Mouse (Mus musculus): ENCODE results near the gene Umod.

Umod gene

DNA sequence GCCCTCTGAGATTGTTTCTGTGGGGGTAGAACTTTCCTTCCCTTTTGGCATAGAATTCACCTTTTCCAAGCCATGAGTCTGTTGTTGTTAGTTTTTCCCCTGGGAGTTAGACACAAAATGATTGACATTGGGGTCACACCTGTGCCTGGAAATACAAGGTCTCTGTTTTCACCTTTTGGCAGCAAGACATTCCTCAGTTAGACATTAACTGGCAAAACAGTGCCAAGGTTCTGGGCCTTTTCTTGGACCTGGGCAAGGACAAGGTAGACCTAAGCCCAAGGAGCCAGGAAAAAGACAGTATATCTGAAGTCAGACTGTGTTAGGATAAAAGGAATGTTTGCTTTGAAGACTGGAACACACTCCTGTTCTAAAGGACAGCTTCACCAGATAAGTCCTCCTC is at the start of gene Umod:
Gene Umod (minus strand): TSS at position 27 of the 400 bp plus-strand sequence.
- no peak for ATAC-seq (ENCODE audit: insufficient number of reproducible peaks, low FRiP score, low TSS enrichment)

DNA sequence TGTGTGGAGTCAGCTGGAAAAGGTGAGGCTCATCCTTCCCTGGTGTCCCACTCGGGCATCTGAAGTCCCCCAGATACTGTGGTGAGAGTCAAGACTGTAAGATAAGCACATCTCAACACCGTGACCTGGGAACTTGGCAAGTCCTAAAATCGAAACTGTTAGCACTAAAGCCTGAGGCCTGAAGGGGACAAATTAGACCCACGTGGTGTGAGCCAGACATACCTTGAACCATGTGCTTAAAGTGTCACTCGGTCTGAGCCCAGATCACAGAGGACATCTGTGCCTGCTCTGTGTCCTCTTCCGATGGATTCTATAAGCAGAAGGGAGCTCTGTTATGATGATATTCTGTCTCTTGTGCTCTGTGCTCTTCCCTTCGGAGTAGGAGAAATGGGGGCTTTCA is 49.5 kb upstream of the Umod start:
- ATAC-seq (ENCODE audit: insufficient number of reproducible peaks, low FRiP score, low TSS enrichment) = no peak

DNA sequence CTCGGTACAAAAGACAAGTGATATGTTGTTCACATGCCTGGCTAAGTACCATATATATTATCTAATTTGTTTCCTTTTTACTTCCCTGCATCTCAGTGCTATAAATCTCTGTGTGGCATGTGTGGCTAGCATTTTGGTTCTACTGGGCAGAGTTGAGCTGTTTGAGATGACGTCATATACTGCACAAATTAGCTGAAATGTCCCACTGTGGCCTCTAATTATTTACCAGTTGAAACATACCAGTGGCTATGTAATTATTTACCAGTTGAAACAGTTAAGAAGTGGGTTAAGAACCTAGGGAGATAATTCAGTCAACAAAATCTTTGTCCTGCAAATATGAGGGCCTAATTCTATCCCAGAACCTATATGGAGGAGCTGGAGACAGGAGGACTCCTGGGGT is 48.5 kb upstream of the Umod start:
- no peak for ATAC-seq (ENCODE audit: insufficient number of reproducible peaks, low FRiP score, low TSS enrichment)

DNA sequence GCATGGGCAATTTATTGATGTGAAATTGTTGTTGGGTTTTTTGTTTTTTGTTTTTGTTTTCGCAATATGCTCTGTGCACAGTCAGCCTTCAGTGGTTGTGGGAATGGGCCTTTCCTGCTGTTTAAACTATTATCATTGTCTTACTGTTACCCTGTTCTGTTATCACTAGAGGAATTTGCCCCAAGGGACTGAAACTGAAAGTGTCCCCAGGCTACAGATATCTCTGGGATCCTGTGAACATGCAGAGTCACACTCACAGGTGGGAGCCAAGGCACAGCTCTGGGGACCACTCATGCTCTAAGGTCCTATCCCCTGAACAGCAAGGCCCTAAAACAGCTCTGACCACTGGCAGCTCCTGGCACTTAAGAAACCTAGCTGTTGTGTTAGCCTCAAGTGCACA is 48.1 kb upstream of the Umod start:
- no peak for ATAC-seq (ENCODE audit: insufficient number of reproducible peaks, low FRiP score, low TSS enrichment)

DNA sequence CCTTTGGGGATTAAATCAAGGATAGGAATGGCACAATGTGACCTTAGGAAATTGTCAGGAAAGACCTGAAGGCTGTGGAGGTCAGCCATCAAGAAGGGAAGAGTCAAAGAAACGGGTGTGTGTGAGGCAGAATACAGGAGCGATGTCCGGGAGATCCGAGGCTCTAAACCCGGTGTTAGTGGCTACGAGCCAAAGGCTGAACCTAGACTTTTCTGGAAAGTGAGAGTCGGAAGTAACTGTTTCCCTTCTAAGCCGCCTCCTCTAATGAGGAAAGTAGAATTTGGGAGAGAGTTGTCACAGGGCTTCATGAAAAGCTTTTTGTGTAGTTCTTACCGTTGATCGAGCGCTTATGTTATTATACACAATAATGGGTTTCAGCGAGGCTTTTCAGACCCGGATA is 47.4 kb upstream of the Umod start:
- no peak for ATAC-seq (ENCODE audit: insufficient number of reproducible peaks, low FRiP score, low TSS enrichment)

DNA sequence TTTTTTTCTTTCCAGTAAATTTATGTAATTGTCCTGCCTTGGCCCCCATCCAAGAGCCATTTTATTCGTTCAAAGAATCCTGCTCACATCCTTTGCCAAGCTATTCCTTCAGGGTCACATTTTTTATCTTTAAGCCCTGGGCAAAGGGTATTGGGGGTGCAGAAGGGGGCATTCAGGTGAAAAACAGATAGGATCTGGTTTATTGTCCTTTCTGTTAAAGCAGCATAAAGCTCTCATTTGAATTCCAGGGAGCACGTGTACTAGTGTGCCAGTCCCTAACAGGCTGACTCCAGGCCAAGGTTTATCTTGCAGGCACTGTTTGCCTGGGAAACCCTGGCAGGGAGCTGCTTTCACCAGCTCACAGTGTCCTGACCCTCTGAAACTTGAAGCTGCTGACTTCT is 46.8 kb upstream of the Umod start:
- ATAC-seq (ENCODE audit: insufficient number of reproducible peaks, low FRiP score, low TSS enrichment) = no peak

DNA sequence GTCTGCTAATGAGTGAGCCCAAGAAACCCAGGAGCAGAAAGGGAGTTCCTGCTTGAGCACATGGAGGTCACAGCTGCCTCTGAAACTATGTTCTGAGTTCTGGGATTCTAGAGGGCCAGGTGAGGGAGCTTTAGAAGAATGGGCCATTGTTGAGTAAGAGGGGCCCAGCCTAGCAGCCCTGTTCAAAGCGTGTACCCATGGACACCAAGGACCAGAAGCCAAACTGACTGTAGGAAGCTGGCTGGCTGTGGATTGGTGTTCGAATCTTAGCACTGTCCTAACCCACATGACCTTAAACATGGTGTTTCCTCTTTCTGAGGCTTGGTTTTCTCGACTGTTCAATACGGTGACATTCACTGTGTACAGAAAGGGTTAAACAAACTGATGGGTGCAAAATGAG is 44.3 kb upstream of the Umod start, which contains the start of gene Pdilt:
Gene Pdilt (minus strand): TSS at position 101 of the 400 bp plus-strand sequence.
- no peak for ATAC-seq (ENCODE audit: insufficient number of reproducible peaks, low FRiP score, low TSS enrichment)

DNA sequence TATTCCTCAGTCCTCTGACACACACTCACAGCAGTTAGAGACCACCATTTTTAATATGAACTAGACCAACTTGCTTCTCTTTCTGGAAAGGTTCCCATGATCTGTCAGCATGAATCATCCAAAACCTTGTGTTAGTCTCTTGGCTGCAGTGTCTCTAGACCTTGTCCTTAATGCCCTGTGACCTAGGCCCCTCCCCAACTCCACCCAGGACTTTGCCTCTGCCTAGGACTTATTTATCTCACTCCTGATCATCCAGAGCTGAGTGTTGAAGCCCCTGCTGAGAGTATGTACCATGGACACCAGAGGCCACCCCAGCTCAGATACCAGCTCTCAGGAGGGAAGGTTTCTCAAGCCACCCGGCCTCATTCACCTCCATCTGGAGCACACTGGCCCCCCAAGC is 43.3 kb upstream of the Umod start:
- no peak for ATAC-seq (ENCODE audit: insufficient number of reproducible peaks, low FRiP score, low TSS enrichment)

DNA sequence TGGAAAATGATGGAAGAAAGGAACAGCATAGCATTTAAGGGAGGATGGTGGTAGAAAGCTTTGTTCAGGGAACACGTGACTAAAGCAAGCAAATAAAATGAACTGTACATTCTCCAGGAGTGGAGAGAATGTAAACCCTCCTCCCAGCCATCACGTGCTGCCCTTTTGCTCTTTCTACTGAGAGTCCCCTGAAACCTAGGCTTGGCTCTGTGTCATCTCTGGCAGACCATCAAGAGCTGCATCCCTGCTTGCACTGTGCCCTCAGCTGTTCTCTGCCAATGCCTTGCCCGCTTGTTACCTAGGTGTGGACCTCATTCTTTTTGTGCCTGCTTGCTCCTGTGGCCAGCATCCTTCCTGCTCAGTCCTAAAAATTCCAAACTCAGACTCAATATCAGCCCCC is 42.7 kb upstream of the Umod start:
- no peak for ATAC-seq (ENCODE audit: insufficient number of reproducible peaks, low FRiP score, low TSS enrichment)

DNA sequence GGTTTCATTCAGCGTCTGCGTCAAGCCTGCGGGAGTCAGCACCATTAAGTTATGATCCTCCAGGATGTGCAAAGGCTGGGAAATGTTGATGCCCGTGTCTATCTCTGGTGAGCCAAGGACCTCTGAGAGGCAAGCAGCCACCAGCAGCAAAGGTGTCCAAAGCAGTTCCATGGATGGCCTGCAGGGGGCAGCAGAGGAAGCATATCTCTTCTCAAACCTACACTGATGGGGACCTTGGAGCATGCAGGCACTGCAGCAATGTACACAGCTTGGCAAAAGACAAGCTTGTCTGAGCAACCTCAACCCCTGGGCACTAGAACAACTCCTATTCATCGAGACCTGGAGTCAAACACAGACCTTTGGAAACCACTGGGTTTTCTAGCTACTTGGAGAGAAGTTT is 40.6 kb upstream of the Umod start:
- ATAC-seq (ENCODE audit: insufficient number of reproducible peaks, low FRiP score, low TSS enrichment) = peak; percentile 51; the same call in 1 of the 2 replicates

DNA sequence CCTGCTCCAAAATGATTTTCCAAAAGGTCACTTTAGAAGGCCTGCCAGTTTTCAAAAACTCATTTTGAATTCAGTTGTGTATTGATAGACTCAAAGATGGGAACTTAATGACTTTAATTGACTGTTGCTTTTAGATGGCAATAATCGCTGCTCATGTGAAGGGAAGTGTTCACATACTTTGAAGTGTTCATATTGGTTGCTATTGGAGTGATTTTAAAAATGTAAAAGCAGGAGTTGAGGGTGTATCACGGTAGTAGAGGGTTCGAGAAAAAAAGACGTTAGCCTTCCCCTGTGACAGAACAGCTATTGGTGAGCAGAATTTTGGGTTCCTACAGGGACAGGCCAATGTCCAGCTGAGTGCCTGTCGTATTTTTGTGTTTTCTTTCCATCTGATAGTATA is 40.1 kb upstream of the Umod start, which contains the start of gene Acsm5:
Gene Acsm5 (plus strand): TSS at position 301 of the 400 bp plus-strand sequence.
- ATAC-seq (ENCODE audit: insufficient number of reproducible peaks, low FRiP score, low TSS enrichment) = no peak

DNA sequence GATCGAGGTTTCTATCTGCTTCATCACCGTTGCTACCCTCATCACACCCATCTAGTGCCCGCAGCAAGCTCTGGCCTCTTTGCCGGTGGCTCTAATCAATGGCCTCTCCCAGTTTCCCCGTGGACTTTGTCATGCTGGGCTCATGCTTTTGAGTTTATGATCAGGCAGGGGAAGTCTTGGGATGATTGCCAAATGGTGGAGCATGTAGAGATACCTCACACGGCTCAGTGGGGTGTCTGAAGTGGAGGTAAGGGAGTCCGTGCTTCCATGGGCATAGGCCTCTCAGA is 37.1 kb upstream of the Umod start:
- no peak for ATAC-seq (ENCODE audit: insufficient number of reproducible peaks, low FRiP score, low TSS enrichment)

DNA sequence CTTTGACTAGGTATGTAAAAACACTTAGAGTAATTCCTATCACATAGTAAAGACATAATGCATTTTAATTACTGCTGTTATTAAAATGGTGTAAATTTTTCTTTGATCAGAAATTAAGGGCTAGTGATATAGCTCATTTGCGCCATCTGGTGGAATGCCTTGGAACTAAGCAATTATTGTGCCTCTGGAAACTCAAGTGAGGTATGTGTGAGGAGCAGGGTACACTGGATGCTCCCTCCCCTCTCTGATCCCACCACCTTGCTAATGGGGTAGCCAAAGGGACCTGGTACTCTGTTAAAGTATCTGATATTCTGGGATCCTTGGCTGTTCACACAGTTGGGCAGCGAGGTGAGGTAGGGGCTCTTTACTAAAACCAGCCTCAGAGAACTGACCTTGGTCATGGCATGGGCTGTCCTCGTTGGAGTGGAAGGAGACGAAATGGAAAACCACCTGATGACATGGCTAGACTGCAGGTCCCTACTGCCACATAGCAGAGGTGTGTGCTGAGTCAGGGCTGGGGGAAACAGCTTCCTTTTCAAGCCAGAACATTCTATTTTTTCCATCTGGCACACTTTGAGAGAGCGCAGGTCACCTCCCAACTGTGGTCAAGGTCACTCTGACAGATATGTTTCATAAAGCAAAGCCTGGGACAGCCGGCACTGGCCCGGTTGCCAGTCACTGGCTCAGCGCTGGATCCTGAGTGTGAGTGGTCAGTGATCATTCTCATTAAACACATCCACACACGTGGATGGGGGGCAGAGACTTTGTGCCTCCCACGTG is 36.6 kb upstream of the Umod start:
- ATAC-seq (ENCODE audit: insufficient number of reproducible peaks, low FRiP score, low TSS enrichment) = no peak

DNA sequence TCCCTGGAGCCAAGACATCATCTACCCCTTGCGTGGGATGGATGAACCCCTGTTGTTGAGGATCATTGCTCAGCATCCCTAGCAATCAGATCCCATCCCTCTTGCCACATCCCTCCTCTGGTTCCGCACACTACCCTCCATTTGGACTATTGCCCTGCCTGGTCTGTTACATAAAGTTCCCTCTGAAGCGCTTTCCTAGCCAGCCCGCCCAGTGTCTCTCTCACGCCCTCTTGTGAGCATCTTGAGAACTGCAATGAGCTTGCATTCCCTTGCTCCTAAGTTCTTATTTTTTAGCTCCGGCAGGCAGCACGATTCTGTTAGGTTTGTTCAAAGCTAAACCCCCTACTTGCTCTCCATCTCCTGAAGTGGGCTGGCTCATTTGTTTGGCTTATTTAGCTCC is 34.0 kb upstream of the Umod start:
- 0 out of 2 replicates have a peak, but pooled peaks have one; percentile 40 for ATAC-seq (ENCODE audit: insufficient number of reproducible peaks, low FRiP score, low TSS enrichment)

DNA sequence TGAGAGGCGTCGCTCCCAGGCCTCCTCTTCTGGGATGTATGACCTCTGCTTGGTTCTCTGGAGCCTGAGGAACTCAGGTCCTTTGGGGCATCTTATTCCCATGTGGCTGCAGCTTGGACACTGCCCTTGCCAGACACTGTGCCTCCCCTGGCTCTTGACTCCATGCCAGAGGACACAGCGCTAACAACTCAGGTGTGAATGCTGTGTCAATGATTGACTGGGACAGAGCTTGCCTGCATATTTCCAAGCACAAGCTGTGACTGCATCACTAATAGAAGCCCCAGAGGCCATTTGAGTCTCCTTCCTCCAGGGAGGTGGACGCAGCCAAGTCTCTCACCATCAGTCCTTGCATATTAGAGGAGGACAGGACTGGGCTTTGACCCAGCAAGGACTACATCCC is 32.1 kb upstream of the Umod start:
- no peak for ATAC-seq (ENCODE audit: insufficient number of reproducible peaks, low FRiP score, low TSS enrichment)

DNA sequence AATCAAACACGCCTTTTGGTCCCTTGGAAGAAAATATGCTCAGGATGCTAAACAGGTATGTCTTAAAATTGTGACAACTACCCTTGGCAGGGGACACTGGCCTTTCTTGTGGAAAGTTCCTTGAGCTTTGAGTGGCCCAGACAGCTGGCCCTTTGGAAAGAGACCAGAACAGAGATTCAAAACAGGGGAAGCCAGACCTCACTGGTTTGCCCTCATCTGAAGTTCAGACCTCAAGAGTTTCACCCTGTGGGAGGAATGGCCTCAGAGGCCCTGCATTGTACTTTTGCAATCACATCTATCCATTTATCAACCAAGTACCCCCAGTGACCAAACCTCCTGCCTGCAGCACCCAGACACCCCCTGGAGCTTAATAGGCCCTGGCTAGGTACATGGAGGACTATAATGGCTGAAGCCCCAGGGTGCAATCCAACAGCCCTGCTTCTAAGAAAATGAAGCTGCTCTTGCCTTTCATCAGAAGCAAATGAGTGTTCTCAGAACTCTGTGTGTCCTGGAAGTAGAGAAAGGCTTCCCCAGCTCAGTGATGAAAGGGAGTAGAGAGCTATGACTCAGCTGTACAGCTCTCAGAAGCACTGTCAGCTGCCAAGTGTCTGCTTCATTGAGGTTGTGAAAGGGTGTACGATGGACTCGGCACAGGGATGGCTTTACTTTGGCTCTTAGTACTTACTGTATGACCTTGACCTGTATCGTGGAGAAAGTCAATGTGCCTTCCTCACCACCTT is 11.1 kb upstream of the Umod start:
- ATAC-seq (ENCODE audit: insufficient number of reproducible peaks, low FRiP score, low TSS enrichment) = no peak

DNA sequence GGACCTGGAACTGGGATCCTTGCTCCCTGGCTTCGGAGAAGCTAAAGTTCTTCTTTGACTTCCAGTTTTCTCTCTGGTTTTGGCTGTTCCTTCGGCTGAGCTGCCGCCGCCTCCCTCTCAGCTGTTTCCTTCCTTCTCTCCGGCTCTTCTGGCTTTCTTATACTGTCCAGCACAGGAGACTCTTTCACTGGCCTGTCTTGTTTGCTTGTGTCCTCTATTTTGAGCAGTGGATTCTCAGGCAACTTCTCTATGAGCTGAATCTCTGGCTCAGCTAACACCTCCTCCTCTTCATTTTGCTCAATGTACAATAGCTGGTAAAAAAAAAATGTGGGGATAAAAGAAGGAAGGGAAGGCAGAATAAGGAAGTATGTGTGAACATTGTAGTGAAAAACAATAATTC is 7.6 kb upstream of the Umod start:
- no peak for ATAC-seq (ENCODE audit: insufficient number of reproducible peaks, low FRiP score, low TSS enrichment)

DNA sequence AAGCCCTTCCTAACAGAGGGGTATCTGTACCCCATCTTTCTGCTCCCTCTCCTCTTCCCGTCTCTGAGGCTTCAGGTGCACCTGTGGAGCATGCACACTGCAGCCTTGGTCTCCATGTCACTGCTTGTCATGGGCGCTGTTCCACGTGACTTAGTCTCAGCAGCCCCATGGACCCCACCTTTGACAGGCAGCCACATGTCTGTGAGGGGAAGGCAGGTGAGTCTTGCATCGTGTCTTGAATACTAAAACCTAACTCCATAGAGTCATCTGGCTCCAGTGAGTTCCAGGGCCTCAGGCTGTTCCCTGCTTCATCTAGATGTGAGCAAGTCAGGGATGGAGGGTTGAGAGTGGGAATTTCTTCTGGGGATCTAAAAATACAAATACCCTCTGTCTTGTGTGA is 5.1 kb upstream of the Umod start:
- no peak for ATAC-seq (ENCODE audit: insufficient number of reproducible peaks, low FRiP score, low TSS enrichment)

DNA sequence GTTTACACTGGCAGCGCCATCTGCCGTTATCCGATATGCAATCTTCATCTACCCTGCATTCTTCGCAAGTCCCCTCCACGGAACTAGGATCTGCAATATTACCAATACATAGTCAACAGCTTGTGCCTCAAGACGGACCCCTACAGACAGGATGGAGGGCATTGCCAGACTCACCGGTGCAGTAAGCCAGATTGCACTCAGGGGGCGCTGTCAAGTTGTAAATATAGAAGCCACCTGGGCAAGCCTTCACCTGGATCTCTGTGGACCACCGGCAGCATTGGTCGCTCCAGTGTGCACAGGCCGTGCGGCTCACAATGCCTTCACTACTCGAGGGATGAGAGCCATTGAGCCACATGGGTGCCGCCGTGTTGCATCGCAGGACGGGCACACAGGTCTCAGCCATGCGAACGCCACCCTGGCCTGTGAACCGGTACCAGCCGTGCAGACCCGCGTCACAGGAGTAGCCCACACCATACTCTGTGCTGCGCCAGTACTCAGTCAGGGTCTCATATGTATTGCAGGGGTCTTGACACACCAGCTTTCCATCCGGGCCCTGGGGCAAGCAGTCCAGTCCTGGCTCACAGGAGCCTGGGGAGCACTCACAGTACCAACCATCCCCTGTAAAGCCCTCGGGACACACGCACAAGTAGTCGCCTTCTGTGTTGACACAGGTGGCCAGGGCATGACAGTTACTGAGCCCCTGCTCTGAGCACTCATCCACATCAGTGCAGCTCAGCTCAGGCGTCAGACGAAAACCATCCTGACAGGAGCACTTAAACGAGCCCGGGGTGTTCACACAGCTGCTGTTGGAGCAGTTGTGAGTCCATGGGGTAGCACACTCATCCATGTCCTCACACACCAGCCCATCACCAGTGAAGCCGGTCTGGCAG is 2.3 kb downstream of the Umod start:
- no peak for ATAC-seq (ENCODE audit: insufficient number of reproducible peaks, low FRiP score, low TSS enrichment)

DNA sequence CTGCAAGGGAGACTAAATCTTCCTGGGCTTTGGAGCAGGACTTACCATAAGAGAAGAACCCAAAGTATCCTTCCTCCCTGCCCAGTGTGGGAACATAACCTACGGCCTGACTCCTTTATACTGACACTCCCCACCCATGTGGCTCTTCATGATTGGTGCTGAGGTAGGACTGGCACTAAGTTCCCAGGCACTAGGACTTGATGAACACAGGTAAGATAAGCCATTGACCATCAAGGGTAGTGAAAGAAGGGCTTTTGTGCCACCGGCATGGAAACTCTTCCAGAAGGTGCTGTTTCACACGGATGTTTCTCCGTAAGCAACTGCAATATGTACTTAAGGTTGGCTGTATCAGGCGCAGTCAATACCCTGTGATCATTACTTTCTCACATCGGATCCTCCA is 19.9 kb downstream of the Umod start, which contains the start of gene Gp2:
Gene Gp2 (minus strand): TSS at position 101 of the 400 bp plus-strand sequence.
- no peak for ATAC-seq (ENCODE audit: insufficient number of reproducible peaks, low FRiP score, low TSS enrichment)

DNA sequence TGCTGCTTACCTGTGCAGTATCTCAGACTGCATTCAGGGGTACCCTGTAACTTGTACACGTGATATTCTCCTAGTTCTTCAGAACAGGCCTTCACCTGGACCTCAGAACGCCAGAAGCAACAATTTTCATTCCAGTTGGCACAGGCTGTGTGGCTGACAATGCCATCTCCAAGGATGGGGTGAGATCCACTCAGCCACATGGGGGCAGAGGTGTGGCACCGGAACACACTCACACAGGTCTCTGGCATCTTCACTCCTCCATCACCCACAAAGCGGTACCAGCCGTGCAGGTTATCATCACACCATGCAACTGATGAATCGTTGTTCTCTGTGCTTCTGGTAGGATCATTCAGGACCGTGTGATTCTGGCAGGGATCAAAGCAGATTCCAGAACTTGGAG is 24.9 kb downstream of the Umod start:
- ATAC-seq (ENCODE audit: insufficient number of reproducible peaks, low FRiP score, low TSS enrichment) = no peak

Measured in cerebellum, adult (tissue).